Mouse (Mus musculus) activated CD4-positive, CD25-positive, alpha-beta regulatory T cell, adult 9 weeks (primary cell): Measurements from ENCODE around the gene Aldh3a1. TPM values are rescaled to one million over a fixed set of nuclear protein-coding genes. Genes with fewer than 3 reads are reported as not detected.

Experiments used
- polyA plus RNA-seq: library from polyadenylated mRNA; unstranded; fragments of 100-300 nt; shearing (Covaris generic); gene quantifications from one replicate; pipeline ENCODE4 v1.2.1, GENCODE M21; 2017

The Aldh3a1 gene
- not detected for polyA plus RNA-seq

DNA sequence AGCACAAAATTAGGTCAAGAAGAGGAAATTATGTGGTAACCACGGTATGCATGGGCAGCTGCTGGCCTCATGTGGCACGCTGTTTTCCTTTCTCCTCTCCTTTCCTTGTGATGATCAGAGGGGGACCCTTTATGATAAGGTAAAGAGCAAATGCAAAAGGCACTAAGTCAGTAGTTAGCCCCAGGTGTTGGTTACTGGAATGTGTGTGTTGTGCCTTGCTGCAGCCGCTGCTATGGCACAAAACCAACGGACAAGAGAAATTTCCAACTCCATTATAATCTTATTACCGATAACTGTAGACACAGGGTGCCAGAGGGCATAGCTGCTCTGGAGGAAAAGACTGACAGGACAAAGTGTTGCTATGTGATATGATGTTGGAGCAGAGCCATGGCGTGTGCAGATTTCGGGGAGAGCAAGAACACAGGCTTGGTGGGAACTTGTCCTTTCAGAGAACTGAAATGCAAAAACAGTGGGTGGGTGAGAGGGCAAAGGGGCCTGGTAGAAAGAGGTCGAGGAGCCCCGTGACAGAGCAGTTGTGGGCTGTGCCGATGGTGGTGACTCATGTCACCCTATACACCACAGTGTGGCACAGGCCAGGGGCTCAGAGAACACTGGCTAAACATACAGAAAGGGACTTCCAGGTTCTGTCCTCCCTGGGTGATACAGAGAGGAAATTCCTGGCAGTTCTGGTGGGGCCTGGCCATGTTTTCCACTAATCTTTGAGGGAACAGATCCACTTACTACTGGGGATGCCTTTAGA lies at the start of gene Aldh3a1:
TSS of gene Aldh3a1 (plus strand) at position 51 of the 760 bp plus-strand sequence.

DNA sequence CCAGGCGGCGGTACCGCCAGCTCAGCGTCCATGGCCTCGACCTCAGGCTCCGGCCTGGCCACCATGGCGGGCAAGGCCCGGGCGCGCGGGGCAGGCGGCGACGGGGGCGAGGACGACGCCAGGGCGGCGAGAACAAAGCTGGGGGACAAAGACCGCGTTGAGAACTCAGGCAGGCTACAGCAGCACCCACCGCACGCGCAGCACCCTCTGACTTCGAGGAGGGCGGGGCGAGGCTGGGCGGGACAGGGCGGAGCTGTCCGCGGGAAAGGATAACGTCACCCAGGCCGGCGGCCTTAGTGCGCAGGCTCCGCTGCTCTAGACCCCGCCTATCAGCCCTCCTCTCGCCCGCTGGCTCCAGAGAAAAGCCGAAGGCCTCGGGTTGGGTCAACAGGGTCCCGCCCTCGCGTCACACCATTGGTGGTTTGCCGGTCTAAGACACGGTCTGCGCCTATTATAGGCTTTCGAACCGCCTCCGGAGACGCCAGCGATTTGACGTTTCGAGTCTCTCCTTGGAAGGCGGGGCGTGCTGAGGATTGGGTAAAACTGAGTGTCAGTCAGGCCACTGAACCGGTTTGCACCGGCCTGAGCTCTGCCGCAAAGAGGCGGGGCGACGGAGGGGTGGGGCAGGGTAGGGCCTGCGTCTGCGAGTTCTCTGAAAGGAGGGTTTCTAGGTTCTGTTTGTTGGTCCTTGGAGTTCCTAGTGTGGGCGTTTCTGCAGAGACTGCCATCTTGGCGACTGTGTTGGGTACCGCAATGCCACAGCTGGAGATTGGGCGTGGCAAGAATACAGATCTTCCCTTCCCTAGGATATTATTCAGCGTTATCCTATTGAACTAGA lies 32.3 kb upstream of the Aldh3a1 start, which contains the start of gene Usp22:
TSS of gene Usp22 (minus strand) at position 235 of the 838 bp plus-strand sequence.

DNA sequence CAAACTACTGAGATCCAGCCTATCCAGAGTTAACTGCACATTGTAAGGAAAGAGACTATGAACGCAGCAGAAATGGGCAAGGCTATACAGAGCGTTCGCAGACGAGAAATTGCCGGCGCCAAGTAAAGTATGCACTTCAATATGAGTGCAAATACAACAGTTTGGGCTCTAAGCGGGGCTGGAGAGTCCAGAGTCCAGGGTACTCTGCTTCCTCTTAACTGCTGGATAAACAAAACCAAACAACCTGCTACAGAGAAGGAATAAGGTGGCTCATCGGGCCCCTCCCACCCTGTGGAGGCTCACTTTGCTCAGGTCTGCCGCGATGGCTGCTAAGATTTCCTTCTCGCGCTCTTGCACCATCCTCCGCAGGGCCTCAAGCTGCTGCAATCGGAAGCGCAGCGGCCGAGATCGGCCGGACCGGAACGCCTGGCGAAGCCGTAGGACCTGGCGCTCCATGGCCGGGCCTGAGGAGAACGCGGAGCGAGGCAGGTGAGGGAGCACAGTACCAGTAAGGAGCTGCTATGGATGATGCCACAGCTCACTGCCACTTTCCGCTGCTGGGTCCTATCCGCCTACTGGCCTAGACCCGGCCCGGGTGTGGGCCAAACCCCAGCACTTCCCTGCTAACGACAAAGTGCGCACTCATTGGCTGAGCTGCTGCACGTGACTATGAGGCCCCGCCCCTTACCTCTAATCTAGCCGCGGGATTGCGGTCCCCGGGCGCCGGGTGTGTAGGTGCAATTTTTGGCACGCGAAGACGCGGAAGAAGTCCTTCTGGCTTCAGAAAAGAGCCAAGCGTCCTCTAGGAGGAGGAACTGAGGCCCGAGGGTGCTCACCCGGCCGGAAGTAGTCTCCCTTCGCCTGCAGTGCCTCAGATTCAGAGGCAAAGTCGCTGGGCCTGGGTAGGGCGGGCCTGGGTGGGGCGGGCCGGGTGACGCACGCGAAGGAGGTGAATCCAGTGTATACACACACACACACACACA lies 59.5 kb downstream of the Aldh3a1 start, which contains the start of gene Aldh3a2:
TSS of gene Aldh3a2 (minus strand) at position 914 of the 983 bp plus-strand sequence.

Other genes with a start within 250 kb of the Aldh3a1 start
- not detected for gene Kcnj12, start 185.0 kb upstream of the Aldh3a1 start, polyA plus RNA-seq
- gene Tnfrsf13b, start 80.8 kb upstream of the Aldh3a1 start, polyA plus RNA-seq = 75.9 TPM
- 19.2 TPM for gene Usp22, start 32.5 kb upstream of the Aldh3a1 start, polyA plus RNA-seq
- gene Aldh3a2, start 59.9 kb downstream of the Aldh3a1 start, polyA plus RNA-seq = 55.8 TPM
- not detected for gene Slc47a2, start 135.3 kb downstream of the Aldh3a1 start, polyA plus RNA-seq
- not detected for gene Slc47a1, start 170.8 kb downstream of the Aldh3a1 start, polyA plus RNA-seq
- gene Rnf112, start 246.6 kb downstream of the Aldh3a1 start, polyA plus RNA-seq = not detected